Mouse (Mus musculus): ENCODE data around the gene Plekhd1. TPM values are rescaled to one million over a fixed set of nuclear protein-coding genes. Genes with fewer than 3 reads are reported as not detected.

Plekhd1 gene
- total and polyA plus RNA-seq, 3 experiments = 0.08 to 0.34 TPM; not detected in 1

GRCm38 (mm10) chr12:80744614-80745013, 52.2 kb downstream of the Plekhd1 start:
- peaks cover 81% of the 10 kb centered on the region for H3K27me3 ChIP-seq (replicated peaks)

GRCm38 (mm10) chr12:80746031-80746813, 53.8 kb downstream of the Plekhd1 start:
- H3K4me1 ChIP-seq (ENCODE audit: control insufficient read depth in 1 of 2, insufficient read depth in 2 of 2) = no peaks in the 10 kb centered on the region
- in situ Hi-C loops (cut with MboI; ENCODE audit: low pct_ligation_motif_present, low pct_unique_long_range_greater_than_20kb, low sequenced_read_pairs) = no loop called here
- no peak overlapping the region for H3K4me3 ChIP-seq (replicated peaks in 1 of 3; ENCODE audit: low read depth in 2 of 3, low read length in 2 of 3, poor library complexity in 1 of 3)
- H3K36me3 ChIP-seq (replicated peaks in 1 of 2; ENCODE audit: control insufficient read depth in 1 of 2, insufficient read depth in 1 of 2, low read length in 1 of 2) = no peaks in the 10 kb centered on the region
- dilution Hi-C loops (cut with MboI; ENCODE audit: extremely low pct_ligation_motif_present, extremely low pct_unique_long_range_greater_than_20kb, low sequenced_read_pairs) = no loop called here
- no peak for DNase-seq (ENCODE audit: extremely low read depth)
- TF ChIP-seq E2F4 (IDR thresholded peaks at IDR 0.05; ENCODE audit: insufficient replicate concordance, low read depth, low read length) (no peak), POLR2AphosphoS2 (IDR thresholded peaks at IDR 0.05; ENCODE audit: low read depth, low read length) (no peak), TCF12 (IDR thresholded peaks at IDR 0.05; ENCODE audit: low read depth, low read length) (no peak), JUN (IDR thresholded peaks at IDR 0.05; ENCODE audit: insufficient read depth, low read depth, low read length) (no peak), USF2 (conservative IDR thresholded peaks at IDR 0.05; ENCODE audit: low read depth, low read length) (no peak), MXI1 (IDR thresholded peaks at IDR 0.05; ENCODE audit: low read depth, low read length) (no peak), GABPA (IDR thresholded peaks at IDR 0.05; ENCODE audit: insufficient replicate concordance, low read depth, low read length) (no peak), JUND (conservative IDR thresholded peaks at IDR 0.05; ENCODE audit: low read depth, low read length) (no peak), MAX (IDR thresholded peaks at IDR 0.05; ENCODE audit: low read length) (no peak), MAFK (IDR thresholded peaks at IDR 0.05; ENCODE audit: insufficient replicate concordance, low read length) (no peak), ZMIZ1 (IDR thresholded peaks at IDR 0.05; ENCODE audit: low read depth, low read length) (no peak), CHD1 (IDR thresholded peaks at IDR 0.05; ENCODE audit: low read depth, low read length) (no peak), MYC (IDR thresholded peaks at IDR 0.05; ENCODE audit: low read depth, low read length) (no peak), TBP (conservative IDR thresholded peaks at IDR 0.05; ENCODE audit: low read depth, low read length) (no peak), ETS1 (conservative IDR thresholded peaks at IDR 0.05; ENCODE audit: low read depth, low read length) (no peak), CHD2 (IDR thresholded peaks at IDR 0.05; ENCODE audit: low read length) (no peak), RAD21 (IDR thresholded peaks at IDR 0.05; ENCODE audit: low read depth, low read length) (no peak), ZKSCAN1 (IDR thresholded peaks at IDR 0.05; ENCODE audit: borderline replicate concordance, low read depth, low read length) (no peak), RCOR1 (conservative IDR thresholded peaks at IDR 0.05; ENCODE audit: low read depth, low read length) (no peak), IRF4 (IDR thresholded peaks at IDR 0.05; ENCODE audit: low read depth, low read length) (no peak)
- no peaks in the 10 kb centered on the region for H3K79me2 ChIP-seq (replicated peaks; ENCODE audit: control insufficient read depth, extremely low read depth, insufficient read depth, poor library complexity, severe bottlenecking)
- no peak overlapping the region for H3K4me2 ChIP-seq (ENCODE audit: insufficient read depth, low read depth, poor library complexity, severe bottlenecking)
- no peak overlapping the region for H3K27ac ChIP-seq (ENCODE audit: insufficient read depth, low read depth)
- peaks cover 80% of the 10 kb centered on the region for H3K27me3 ChIP-seq (replicated peaks)
- H3K9ac ChIP-seq (ENCODE audit: insufficient read depth, low read depth) = no peak overlapping the region
- H3K9me3 ChIP-seq (replicated peaks; ENCODE audit: low read length) = peaks cover 4% of the 10 kb centered on the region

More at GRCm38 (mm10) chr12:80744614-80745013, 52.2 kb downstream of the Plekhd1 start:
- DNase-seq (ENCODE audit: extremely low read depth) = no peak
- Histone ChIP-seq H3K79me2 (replicated peaks; ENCODE audit: control insufficient read depth, extremely low read depth, insufficient read depth, poor library complexity, severe bottlenecking) (no peaks in the 10 kb centered on the region), H3K36me3 (replicated peaks in 1 of 2; ENCODE audit: control insufficient read depth in 1 of 2, insufficient read depth in 1 of 2, low read length in 1 of 2) (no peaks in the 10 kb centered on the region), H3K27ac (ENCODE audit: insufficient read depth, low read depth) (no peak overlapping the region), H3K4me3 (replicated peaks in 1 of 3; ENCODE audit: low read depth in 2 of 3, low read length in 2 of 3, poor library complexity in 1 of 3) (no peak overlapping the region), H3K4me2 (ENCODE audit: insufficient read depth, low read depth, poor library complexity, severe bottlenecking) (no peak overlapping the region), H3K9me3 (replicated peaks; ENCODE audit: low read length) (peaks cover 4% of the 10 kb centered on the region), H3K9ac (ENCODE audit: insufficient read depth, low read depth) (no peak overlapping the region), H3K4me1 (ENCODE audit: control insufficient read depth in 1 of 2, insufficient read depth in 2 of 2) (peaks cover 4 to 10% of the 10 kb centered on the region in 2 experiments; a peak in 2 of 4 replicates)
- dilution Hi-C loops (cut with MboI; ENCODE audit: extremely low pct_ligation_motif_present, extremely low pct_unique_long_range_greater_than_20kb, low sequenced_read_pairs) (no loop called here), in situ Hi-C loops (cut with MboI; ENCODE audit: low pct_ligation_motif_present, low pct_unique_long_range_greater_than_20kb, low sequenced_read_pairs) (no loop called here)
- TF ChIP-seq NRF1 (IDR thresholded peaks at IDR 0.05; ENCODE audit: low read depth, low read length) (no peak), SIN3A (IDR thresholded peaks at IDR 0.05; ENCODE audit: low read length) (no peak), ZKSCAN1 (IDR thresholded peaks at IDR 0.05; ENCODE audit: borderline replicate concordance, low read depth, low read length) (no peak), MAZ (IDR thresholded peaks at IDR 0.05; ENCODE audit: low read depth, low read length) (no peak), CHD2 (IDR thresholded peaks at IDR 0.05; ENCODE audit: low read length) (no peak), SMC3 (IDR thresholded peaks at IDR 0.05; ENCODE audit: low read depth, low read length) (no peak), HCFC1 (IDR thresholded peaks at IDR 0.05; ENCODE audit: low read depth, low read length) (no peak), ZNF384 (IDR thresholded peaks at IDR 0.05; ENCODE audit: low read depth, low read length) (no peak), NELFE (IDR thresholded peaks at IDR 0.05; ENCODE audit: low read depth, low read length) (no peak), ETS1 (conservative IDR thresholded peaks at IDR 0.05; ENCODE audit: low read depth, low read length) (no peak), BHLHE40 (IDR thresholded peaks at IDR 0.05; ENCODE audit: low read depth, low read length) (no peak), USF1 (IDR thresholded peaks at IDR 0.05; ENCODE audit: low read depth, low read length) (no peak), MAFK (IDR thresholded peaks at IDR 0.05; ENCODE audit: insufficient replicate concordance, low read length) (no peak), USF2 (conservative IDR thresholded peaks at IDR 0.05; ENCODE audit: low read depth, low read length) (no peak), E2F4 (IDR thresholded peaks at IDR 0.05; ENCODE audit: insufficient replicate concordance, low read depth, low read length) (no peak), KAT2A (IDR thresholded peaks at IDR 0.05; ENCODE audit: insufficient replicate concordance, low read length) (no peak), TBP (conservative IDR thresholded peaks at IDR 0.05; ENCODE audit: low read depth, low read length) (no peak)

Measured in CH12.LX (cell line).